In the genomic region with DNA sequence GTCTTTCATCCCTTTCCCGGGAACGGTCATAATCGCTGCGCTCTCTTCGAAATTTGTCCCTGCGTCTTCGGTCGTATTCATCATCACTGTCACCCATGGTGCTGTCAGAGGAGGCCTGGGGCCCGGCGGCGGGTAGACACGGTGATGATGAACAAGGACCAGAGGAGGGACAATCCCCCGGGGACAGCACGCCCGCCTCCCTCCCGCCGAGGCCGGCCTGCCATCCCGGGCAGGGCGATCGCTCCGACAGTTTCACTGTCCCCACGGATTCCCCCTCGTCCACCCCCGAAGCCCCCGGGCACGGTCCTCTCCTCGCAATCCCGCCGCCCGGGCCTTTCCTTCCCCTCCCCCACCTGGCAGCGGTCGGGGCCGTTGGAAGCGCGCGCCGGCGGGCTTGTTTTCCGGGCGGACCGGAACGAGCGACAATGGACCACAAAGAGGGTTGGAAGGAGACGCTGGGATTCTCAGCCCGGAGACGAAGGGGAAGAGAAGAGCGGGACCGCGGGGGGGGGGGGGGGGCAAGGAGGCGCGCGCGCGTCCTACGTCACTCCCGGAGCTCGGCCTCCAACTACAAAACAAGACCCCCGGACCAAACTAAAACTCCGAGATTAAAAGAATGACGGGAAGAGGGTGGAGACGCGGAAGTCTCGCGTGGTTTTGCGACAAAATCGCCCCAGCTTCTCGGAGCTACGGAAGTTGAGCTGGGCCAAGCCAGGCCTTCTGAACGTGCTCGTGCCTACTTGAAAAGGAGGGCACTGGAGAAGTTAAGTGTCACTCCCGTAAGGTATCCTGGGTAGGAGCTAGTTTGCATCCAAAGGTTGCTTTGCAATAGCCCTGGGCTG, we compare ENCODE assay signal across 8 mouse cellular contexts. TPM values are rescaled to one million over a fixed set of nuclear protein-coding genes. Genes with fewer than 3 reads are reported as not detected.
DNase-seq lines count a peak whose midpoint lies in the region; ATAC-seq and TF ChIP-seq lines count a peak whose summit lies in the region.

A gene (minus strand): TSS at position 604 of the 842 bp plus-strand sequence.

- WGBS in embryonic facial prominence, embryonic 11.5 days: under 1% methylated on average over 54 of the region's 72 CpGs
- WGBS in limb, embryonic 12.5 days: under 1% methylated on average over 59 of the region's 72 CpGs
- WGBS in midbrain, embryonic 15.5 days: 1% methylated on average over 56 of the region's 72 CpGs
- WGBS in spleen, adult 2 months: 1% methylated on average over 67 of the region's 72 CpGs

- H3K4me3 ChIP-seq in embryonic facial prominence, embryonic 11.5 days (ENCODE audit: low read depth, low read length): peak within 1 kb of the TSS; percentile 92
- H3K4me3 ChIP-seq in limb, embryonic 12.5 days (replicated peaks): peak within 1 kb of the TSS; percentile 95
- peak within 1 kb of the TSS; percentile 83 for H3K4me3 ChIP-seq in midbrain, embryonic 15.5 days
- H3K4me3 ChIP-seq in spleen, adult 2 months (ENCODE audit: extremely low read depth, insufficient read depth, insufficient read length): peak within 1 kb of the TSS; percentile 73

- ATAC-seq in embryonic facial prominence, embryonic 11.5 days (replicated peaks; ENCODE audit: insufficient number of reproducible peaks, low FRiP score, low TSS enrichment, low read depth): peak; percentile 77
- peak; percentile 72 for ATAC-seq in granulocyte monocyte progenitor cell, adult 5-6 weeks (replicated peaks; ENCODE audit: poor library complexity, severe bottlenecking)
- peak; percentile 69 for ATAC-seq in limb, embryonic 12.5 days (ENCODE audit: insufficient number of reproducible peaks, insufficient read depth, low FRiP score, low TSS enrichment, low read depth)
- peak; percentile 92 for ATAC-seq in midbrain, embryonic 15.5 days (replicated peaks)

- H3K9me3 ChIP-seq in embryonic facial prominence, embryonic 11.5 days (replicated peaks; ENCODE audit: control insufficient read depth, low read length): no peaks in the 10 kb centered on the region
- 0 out of 2 replicates have a peak, but pooled peaks cover 7% of the 10 kb centered on the region for H3K9me3 ChIP-seq in limb, embryonic 12.5 days
- H3K9me3 ChIP-seq in midbrain, embryonic 15.5 days: no peaks in the 10 kb centered on the region

- H3K36me3 ChIP-seq in embryonic facial prominence, embryonic 11.5 days (replicated peaks; ENCODE audit: control insufficient read depth, insufficient read depth, low read depth, low read length): peaks cover 13% of the 10 kb centered on the region
- H3K36me3 ChIP-seq in limb, embryonic 12.5 days: peaks cover 77% of the 10 kb centered on the region
- H3K36me3 ChIP-seq in midbrain, embryonic 15.5 days (replicated peaks): peaks cover 6% of the 10 kb centered on the region; the same call in 1 of the 2 replicates
- H3K36me3 ChIP-seq in spleen, adult 2 months (ENCODE audit: control insufficient read depth, insufficient read depth, low read length): peaks cover 9% of the 10 kb centered on the region

- H3K9ac ChIP-seq in embryonic facial prominence, embryonic 11.5 days (replicated peaks; ENCODE audit: low read length): peak within 1 kb of the TSS; percentile 97
- H3K9ac ChIP-seq in limb, embryonic 12.5 days (replicated peaks): peak within 1 kb of the TSS; percentile 97
- H3K9ac ChIP-seq in midbrain, embryonic 15.5 days: peak within 1 kb of the TSS; percentile 96

- peak within 1 kb of the TSS; percentile 91 for H3K27ac ChIP-seq in embryonic facial prominence, embryonic 11.5 days (replicated peaks; ENCODE audit: low read depth, low read length)
- H3K27ac ChIP-seq in limb, embryonic 12.5 days: peak within 1 kb of the TSS; percentile 93
- peak within 1 kb of the TSS; percentile 95 for H3K27ac ChIP-seq in midbrain, embryonic 15.5 days
- H3K27ac ChIP-seq in spleen, adult 2 months (ENCODE audit: insufficient read depth, low read length): peak within 1 kb of the TSS; percentile 80

- H3K27me3 ChIP-seq in embryonic facial prominence, embryonic 11.5 days (ENCODE audit: control insufficient read depth, insufficient read depth, low read length): no peaks in the 10 kb centered on the region
- no peaks in the 10 kb centered on the region for H3K27me3 ChIP-seq in limb, embryonic 12.5 days
- H3K27me3 ChIP-seq in midbrain, embryonic 15.5 days (replicated peaks): no peaks in the 10 kb centered on the region
- no peaks in the 10 kb centered on the region for H3K27me3 ChIP-seq in spleen, adult 2 months (ENCODE audit: control insufficient read depth, insufficient read depth, low read length)

- DNase-seq in layer of hippocampus, adult 11-12 months (ENCODE audit: low spot score): peak; percentile 91
- no peak for DNase-seq in layer of hippocampus, adult 9-10 months (ENCODE audit: low spot score)
- peak; percentile 96 for DNase-seq in embryonic facial prominence, embryonic 11.5 days (ENCODE audit: low spot score)
- peak; percentile 91 for DNase-seq in kidney, adult 11 months
- peak; percentile 89 for DNase-seq in spleen, adult 2 months (ENCODE audit: low read depth in 1 of 2, low spot score in 2 of 2)

- no peak for TF ChIP-seq CTCF in spleen, adult 2 months (IDR thresholded peaks at IDR 0.05; ENCODE audit: extremely low read depth, insufficient read depth, insufficient read length, insufficient replicate concordance)

- peaks cover 4% of the 10 kb centered on the region; the same call in 1 of the 2 replicates for H3K4me1 ChIP-seq in embryonic facial prominence, embryonic 11.5 days (ENCODE audit: control insufficient read depth, insufficient read depth, low read length)
- H3K4me1 ChIP-seq in limb, embryonic 12.5 days (replicated peaks): peaks cover 43% of the 10 kb centered on the region
- peaks cover 43% of the 10 kb centered on the region for H3K4me1 ChIP-seq in midbrain, embryonic 15.5 days
- H3K4me1 ChIP-seq in spleen, adult 2 months (ENCODE audit: control insufficient read depth, insufficient read depth, insufficient read length): peaks cover 11% of the 10 kb centered on the region; the same call in 1 of the 2 replicates

- peak; percentile 61 for TF ChIP-seq POLR2A in spleen, adult 2 months (IDR thresholded peaks at IDR 0.05; ENCODE audit: low read depth, low read length)

- H3K4me2 ChIP-seq in embryonic facial prominence, embryonic 11.5 days (ENCODE audit: low read depth, low read length): peak within 1 kb of the TSS; percentile 60
- H3K4me2 ChIP-seq in limb, embryonic 12.5 days: peak within 1 kb of the TSS; percentile 67
- peak within 1 kb of the TSS; percentile 74 for H3K4me2 ChIP-seq in midbrain, embryonic 15.5 days

RNA-seq across cellular contexts. Expression of the gene that starts here (rescaled TPM):
- 136 and 148 TPM in 2 replicates for polyA plus RNA-seq in embryonic facial prominence, embryonic 11.5 days (2014; fragmentation: Nextera tagmentation; extraction: Ambion mirVana)
- total RNA-seq in granulocyte monocyte progenitor cell, adult 5-6 weeks (2014; fragmentation: Nextera tagmentation): 238 and 321 TPM in 2 replicates
- 239 and 278 TPM in 2 replicates for total RNA-seq in granulocyte monocyte progenitor cell, adult 5-6 weeks (2017)
- polyA plus RNA-seq in limb, embryonic 12.5 days (2016; fragmentation: Nextera tagmentation; extraction: Ambion mirVana): 182 and 185 TPM in 2 replicates
- polyA plus RNA-seq in midbrain, embryonic 15.5 days (2015; fragmentation: Nextera tagmentation; extraction: Ambion mirVana): 106 and 107 TPM in 2 replicates
- 172 and 175 TPM in 2 replicates for polyA plus RNA-seq in spleen, adult 2 months (2012; rRNA removed)
